Mouse (Mus musculus) forebrain, embryonic 16.5 days (tissue): ENCODE results near the gene Nudt17. TPM values are rescaled to one million over a fixed set of nuclear protein-coding genes. Genes with fewer than 3 reads are reported as not detected.
A peak's percentile ranks its signal among the peaks of the same experiment; 100 is the strongest.
"Not testable (repeated sequence)": the region's sequence is repeated elsewhere in the genome, so short reads cannot be mapped to it uniquely, and the experiment has no call there.

Source experiments
- ATAC-seq: fragments of 200-750 bp; cut with Nextera tagmentation; 2 replicates; pipeline ENCODE4 v1.8.0; 2017; ENCODE audit warnings: mild to moderate bottlenecking, moderate library complexity
- H3K27ac ChIP-seq: fragments of 300-500 bp; sonication (generic); 2 replicates; pipeline ENCODE4 v1.5.1; 2014; ENCODE audit warnings: low read length, control low read depth
- H3K27me3 ChIP-seq: fragments of 300-500 bp; sonication (generic); replicated peaks from 2 replicates; pipeline ENCODE4 v1.6.1; 2014; ENCODE audit warnings: low read length; ENCODE audit not compliant: control insufficient read depth, insufficient read depth
- H3K36me3 ChIP-seq: fragments of 300-500 bp; sonication (generic); 2 replicates; pipeline ENCODE4 v1.6.1; 2014; ENCODE audit not compliant: control insufficient read depth, insufficient read depth
- H3K4me1 ChIP-seq: fragments of 300-500 bp; sonication (generic); replicated peaks from 2 replicates; pipeline ENCODE4 v1.6.1; 2014; ENCODE audit warnings: low read length; ENCODE audit not compliant: control insufficient read depth, insufficient read depth
- H3K4me2 ChIP-seq: fragments of 300-500 bp; sonication (generic); 2 replicates; pipeline ENCODE4 v1.6.1; 2014; ENCODE audit warnings: mild to moderate bottlenecking, low read length, control low read depth
- H3K4me3 ChIP-seq: fragments of 300-500 bp; sonication (generic); replicated peaks from 2 replicates; pipeline ENCODE4 v1.5.1; 2014; ENCODE audit warnings: mild to moderate bottlenecking, low read length, control low read depth
- H3K9ac ChIP-seq: fragments of 300-500 bp; sonication (generic); replicated peaks from 2 replicates; pipeline ENCODE4 v1.6.1; 2014; ENCODE audit warnings: low read depth, low read length, control low read depth
- H3K9me3 ChIP-seq: fragments of 300-500 bp; sonication (generic); 2 replicates; pipeline ENCODE4 v1.6.1; 2016; ENCODE audit warnings: low read length; ENCODE audit not compliant: control insufficient read depth
- WGBS: fragments of 180-500 bp; shearing (Covaris S2); extraction: QIAGEN DNeasy Blood & Tissue Kit; methylation state at CpG from one replicate; pipeline ENCODE4 v1.1.7; 2014; 5-methylcytosine and 5-hydroxymethylcytosine counted together
- polyA plus RNA-seq: library from polyadenylated mRNA; unstranded; fragments of >200 nt; fragmentation: Nextera tagmentation; extraction: Ambion mirVana; gene quantifications from 2 replicates; pipeline ENCODE4 v1.2.1, GENCODE M21; 2015

Gene Nudt17
- polyA plus RNA-seq, 1 experiment from 2014 or later = 6.2 TPM

DNA sequence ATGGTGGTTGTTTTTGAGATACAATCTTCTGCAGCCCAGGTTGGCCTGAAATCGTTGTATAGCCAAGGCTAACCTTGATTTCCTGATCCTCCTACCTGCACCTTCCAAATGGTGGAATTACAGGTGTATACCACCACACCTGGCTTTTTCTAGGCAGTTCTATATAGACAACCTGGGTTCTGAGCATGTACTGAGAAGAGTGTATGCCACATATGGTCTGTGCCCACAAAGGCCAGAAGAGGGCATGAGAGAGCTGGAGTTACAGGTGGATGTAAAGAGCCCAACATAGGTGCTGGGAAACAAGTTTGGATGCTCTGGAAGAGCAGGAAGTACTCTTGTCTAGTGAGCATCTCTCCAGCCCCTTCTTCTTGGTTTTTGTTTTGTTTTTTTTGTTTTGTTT lies 41.0 kb downstream of the Nudt17 start:
- Histone ChIP-seq H3K9ac (no peak overlapping the region), H3K4me3 (no peak overlapping the region), H3K27me3 (0 out of 2 replicates have a peak, but pooled peaks cover 3% of the 10 kb centered on the region), H3K4me2 (no peak overlapping the region), H3K27ac (no peak overlapping the region), H3K36me3 (no peaks in the 10 kb centered on the region), H3K9me3 (no peaks in the 10 kb centered on the region), H3K4me1 (peaks cover 21% of the 10 kb centered on the region)
- ATAC-seq = no peak
- 50% methylated on average over 1 of the region's 1 CpGs for WGBS

DNA sequence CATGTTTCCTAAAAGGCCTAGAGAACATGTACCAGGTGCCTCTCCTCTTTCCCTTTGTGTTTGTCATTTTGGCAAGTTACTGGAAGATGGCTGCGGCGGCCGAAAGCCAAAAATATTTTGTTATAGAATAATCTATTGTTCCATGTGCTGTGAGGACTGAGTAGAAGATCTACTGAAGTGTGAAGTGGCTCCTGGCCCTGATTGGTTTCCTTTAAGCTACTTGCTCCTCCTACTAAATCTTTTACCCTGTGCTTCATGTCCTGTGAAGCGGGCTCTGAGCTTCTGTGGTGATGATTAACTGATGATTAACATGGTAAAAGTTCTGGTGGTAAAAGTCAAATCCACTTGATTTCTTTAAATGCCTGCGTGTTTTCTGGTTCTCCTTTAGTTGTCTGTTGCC lies 41.4 kb downstream of the Nudt17 start:
- Histone ChIP-seq H3K9ac (no peak overlapping the region), H3K27me3 (0 out of 2 replicates have a peak, but pooled peaks cover 3% of the 10 kb centered on the region), H3K4me3 (no peak overlapping the region), H3K9me3 (no peaks in the 10 kb centered on the region), H3K27ac (no peak overlapping the region), H3K4me1 (peaks cover 21% of the 10 kb centered on the region), H3K36me3 (no peaks in the 10 kb centered on the region), H3K4me2 (no peak overlapping the region)
- ATAC-seq = no peak
- 95% methylated on average over 5 of the region's 5 CpGs for WGBS

DNA sequence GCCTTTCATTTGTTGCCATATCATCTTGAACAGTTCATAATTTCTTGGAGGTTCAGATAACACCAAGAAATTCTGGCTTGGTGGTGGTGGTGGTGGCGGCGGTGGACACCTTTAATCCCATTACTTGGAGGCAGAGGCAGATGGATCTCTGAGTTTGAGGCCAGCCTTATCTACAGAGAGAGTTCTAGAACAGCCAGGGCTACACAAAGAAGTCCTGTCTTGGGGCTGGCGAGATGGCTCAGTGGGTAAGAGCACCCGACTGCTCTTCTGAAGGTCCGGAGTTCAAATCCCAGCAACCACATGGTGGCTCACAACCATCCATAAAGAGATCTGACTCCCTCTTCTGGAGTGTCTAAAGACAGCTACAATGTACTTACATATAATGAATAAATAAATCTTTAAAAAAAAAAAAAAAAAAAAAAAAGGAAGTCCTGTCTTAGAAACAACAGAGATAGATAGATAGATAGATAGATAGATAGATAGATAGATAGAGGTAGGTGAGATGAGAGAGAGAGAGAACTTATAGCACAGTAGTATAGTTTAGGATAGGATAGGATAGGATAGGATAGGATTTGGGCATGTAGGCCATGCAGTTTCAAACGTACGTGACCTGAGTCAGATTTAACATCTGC lies 42.5 kb downstream of the Nudt17 start:
- not testable (repeated sequence) for ATAC-seq, H3K9me3 ChIP-seq, H3K27me3 ChIP-seq, H3K27ac ChIP-seq, H3K36me3 ChIP-seq, H3K9ac ChIP-seq, H3K4me2 ChIP-seq, H3K4me3 ChIP-seq
- WGBS = 88% methylated on average over 7 of the region's 7 CpGs
- peaks cover 21% of the 10 kb centered on the region for H3K4me1 ChIP-seq

DNA sequence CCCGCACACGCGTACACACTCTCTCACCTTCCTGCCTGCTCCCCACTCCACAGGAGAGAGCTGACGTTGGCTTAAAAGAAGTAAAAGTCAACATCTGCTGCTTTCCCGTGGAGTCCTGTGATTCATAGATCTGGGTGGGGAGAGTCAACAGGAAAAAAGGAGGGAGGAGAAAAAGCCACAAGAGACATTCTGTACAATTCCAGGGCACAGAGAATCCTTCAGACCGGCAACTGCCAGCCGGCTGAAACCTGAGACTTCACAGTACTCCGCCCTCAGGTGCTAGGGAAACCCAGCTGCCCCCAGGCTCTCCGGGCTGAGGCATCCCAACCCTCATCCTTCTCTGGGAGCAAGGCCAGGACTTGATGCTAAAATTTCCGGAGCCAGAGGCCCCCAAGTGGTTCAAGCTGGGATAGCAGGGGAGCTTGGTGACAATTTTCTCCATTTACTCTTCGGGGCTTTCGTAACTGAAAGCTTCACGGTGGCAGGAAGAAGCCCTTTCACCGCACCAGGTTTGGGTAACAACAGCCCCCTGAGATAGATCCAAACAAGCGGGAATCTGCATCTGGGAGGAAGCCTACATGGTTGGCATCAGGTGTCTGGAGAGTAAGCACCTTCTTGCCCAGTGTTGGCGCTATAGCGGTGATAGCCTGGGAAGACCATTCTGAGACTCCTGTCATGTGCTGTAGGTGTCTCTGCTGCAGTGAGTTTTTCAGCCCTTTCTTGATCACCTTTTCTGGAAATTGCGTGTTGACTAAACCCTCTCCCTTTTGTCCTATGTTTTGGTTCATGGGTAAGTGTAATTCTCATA lies 44.7 kb downstream of the Nudt17 start:
- no peaks in the 10 kb centered on the region for H3K9me3 ChIP-seq
- 4% methylated on average over 15 of the region's 18 CpGs for WGBS
- H3K27me3 ChIP-seq = no peaks in the 10 kb centered on the region
- H3K36me3 ChIP-seq = no peaks in the 10 kb centered on the region
- peak overlapping the region; percentile 43 for H3K9ac ChIP-seq
- peak overlapping the region; percentile 39 for H3K4me3 ChIP-seq
- H3K4me1 ChIP-seq = peaks cover 12% of the 10 kb centered on the region
- H3K4me2 ChIP-seq = peak overlapping the region; percentile 59
- peak; percentile 86 for ATAC-seq
- H3K27ac ChIP-seq = peak overlapping the region; percentile 8

DNA sequence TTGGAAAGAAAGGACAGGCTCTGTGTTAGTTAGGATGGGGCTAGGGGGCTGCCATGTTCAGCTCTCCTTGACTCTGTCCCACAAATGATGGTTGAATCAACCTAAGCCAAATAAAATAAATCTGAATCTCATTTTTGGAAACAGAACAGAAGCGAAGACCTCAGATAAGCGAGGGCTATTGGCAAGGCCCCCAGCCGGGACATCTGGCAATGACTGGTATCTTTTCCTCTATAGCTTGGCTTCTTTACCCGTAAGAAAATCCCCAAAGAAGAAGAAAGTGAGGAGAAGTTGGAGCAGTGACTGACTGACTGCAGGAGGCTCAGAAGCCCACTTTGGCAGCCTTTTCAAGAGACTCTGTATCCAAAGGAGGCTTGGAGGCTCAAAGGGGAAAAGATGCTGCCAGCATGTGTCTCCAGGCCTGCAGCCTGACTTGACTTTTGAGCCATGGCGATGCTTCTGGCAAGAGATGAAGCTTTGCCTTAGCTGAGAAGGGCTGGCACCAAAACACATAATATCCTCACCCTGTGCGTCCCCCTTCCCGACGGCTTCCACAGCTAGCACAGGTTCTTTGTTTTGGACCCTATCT lies 45.5 kb downstream of the Nudt17 start:
- H3K4me1 ChIP-seq = peaks cover 12% of the 10 kb centered on the region
- ATAC-seq = peak; percentile 28
- H3K36me3 ChIP-seq = no peaks in the 10 kb centered on the region
- peak overlapping the region; percentile 43 for H3K9ac ChIP-seq
- H3K9me3 ChIP-seq = no peaks in the 10 kb centered on the region
- H3K27ac ChIP-seq = peak overlapping the region; percentile 8
- H3K4me2 ChIP-seq = peak overlapping the region; percentile 59
- no peaks in the 10 kb centered on the region for H3K27me3 ChIP-seq
- WGBS = 34% methylated on average over 8 of the region's 8 CpGs
- peak overlapping the region; percentile 39 for H3K4me3 ChIP-seq

DNA sequence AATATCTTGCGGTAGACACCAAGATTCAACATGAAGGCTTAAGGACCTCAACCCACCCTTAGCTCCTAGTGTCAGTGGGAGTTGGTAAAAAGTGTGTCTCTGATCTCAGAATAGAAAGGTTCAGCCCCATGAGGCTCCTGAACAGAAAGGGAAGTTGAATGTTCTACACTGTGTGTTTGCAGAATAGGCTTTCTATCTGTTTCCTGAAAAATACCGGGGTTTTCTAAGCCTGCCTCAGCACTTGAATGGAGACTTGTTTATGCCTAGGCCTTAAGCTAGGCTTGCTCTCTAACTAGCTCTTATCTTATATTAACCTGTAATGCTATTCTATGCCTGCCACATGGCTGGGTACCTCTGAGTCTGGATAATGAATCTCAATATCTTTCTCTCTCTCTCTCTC lies 47.5 kb downstream of the Nudt17 start:
- no peak overlapping the region for H3K27ac ChIP-seq
- H3K4me3 ChIP-seq = no peak overlapping the region
- ATAC-seq = no peak
- no peaks in the 10 kb centered on the region for H3K36me3 ChIP-seq
- H3K27me3 ChIP-seq = no peaks in the 10 kb centered on the region
- no peaks in the 10 kb centered on the region for H3K9me3 ChIP-seq
- peaks cover 12% of the 10 kb centered on the region for H3K4me1 ChIP-seq
- 79% methylated on average over 2 of the region's 2 CpGs for WGBS
- H3K9ac ChIP-seq = no peak overlapping the region
- no peak overlapping the region for H3K4me2 ChIP-seq

Other genes with a start within 250 kb of the Nudt17 start
- 0.66 and 1.1 TPM in 2 replicates for gene Hfe2, start 183.4 kb downstream of the Nudt17 start, polyA plus RNA-seq
- 63.4 and 75.9 TPM in 2 replicates for gene Txnip, start 150.6 kb downstream of the Nudt17 start, polyA plus RNA-seq
- 1.6 and 1.8 TPM in 2 replicates for gene Gm16253, start 131.6 kb downstream of the Nudt17 start, polyA plus RNA-seq
- 38.7 and 43.1 TPM in 2 replicates for gene Polr3gl, start 114.4 kb downstream of the Nudt17 start, polyA plus RNA-seq
- 16.2 and 21.9 TPM in 2 replicates for gene Ankrd34a, start 111.9 kb downstream of the Nudt17 start, polyA plus RNA-seq
- gene Lix1l, start 107.4 kb downstream of the Nudt17 start, polyA plus RNA-seq = 6.3 and 7.5 TPM in 2 replicates
- 123 and 132 TPM in 2 replicates for gene Rbm8a, start 78.6 kb downstream of the Nudt17 start, polyA plus RNA-seq
- gene Pex11b, start 73.2 kb downstream of the Nudt17 start, polyA plus RNA-seq = 55.1 and 61.6 TPM in 2 replicates
- 0.10 and 0.13 TPM in 2 replicates for gene Gm42957, start 73.1 kb downstream of the Nudt17 start, polyA plus RNA-seq
- 0.75 and 1.3 TPM in 2 replicates for gene Itga10, start 63.0 kb downstream of the Nudt17 start, polyA plus RNA-seq
- 1.2 and 3.5 TPM in 2 replicates for gene Ankrd35, start 38.4 kb downstream of the Nudt17 start, polyA plus RNA-seq
- gene Pias3, start 12.2 kb downstream of the Nudt17 start, polyA plus RNA-seq = 24.3 and 32.6 TPM in 2 replicates
- 32.2 and 33.9 TPM in 2 replicates for gene Polr3c, start 19.1 kb upstream of the Nudt17 start, polyA plus RNA-seq
- gene Rnf115, start 19.1 kb upstream of the Nudt17 start, polyA plus RNA-seq = 59.8 and 65.1 TPM in 2 replicates
- 0.11 and 0.20 TPM in 2 replicates for gene Pdzk1, start 120.7 kb upstream of the Nudt17 start, polyA plus RNA-seq
- 0.08 and 0.22 TPM in 2 replicates for gene Cd160, start 120.8 kb upstream of the Nudt17 start, polyA plus RNA-seq
- 2.9 and 3.6 TPM in 2 replicates for gene Gja5, start 196.1 kb upstream of the Nudt17 start, polyA plus RNA-seq
- 33.1 and 43.7 TPM in 2 replicates for gene Gpr89, start 196.8 kb upstream of the Nudt17 start, polyA plus RNA-seq
- not detected in 2 replicates for gene Gja8, start 217.5 kb upstream of the Nudt17 start, polyA plus RNA-seq